Mouse (Mus musculus) spleen, adult 2 months (tissue): ENCODE data around the gene Tbrg4.

Experiments used
- CTCF ChIP-seq: fragments of 200-500 bp; IDR thresholded peaks from 2 replicates; pipeline ENCODE4 v1.5.1; 2011; ENCODE audit warnings: mild to moderate bottlenecking, inconsistent platforms; ENCODE audit not compliant: insufficient read depth, insufficient read length, insufficient replicate concordance; ENCODE audit errors: extremely low read depth
- POLR2A ChIP-seq: fragments of 200-500 bp; IDR thresholded peaks from 2 replicates; pipeline ENCODE4 v1.6.1; 2011; ENCODE audit warnings: low read depth, low read length, inconsistent platforms

- TF ChIP-seq CTCF (no peak), POLR2A (no peak)
These were observed 45.7 kb downstream of the Tbrg4 start for GRCm38 (mm10) chr11:6580065-6580750.
